Mouse (Mus musculus) heart, adult 8-10 months (tissue): ENCODE measurements around the gene Dop1a. TPM values are rescaled to one million over a fixed set of nuclear protein-coding genes. Genes with fewer than 3 reads are reported as not detected.
"Not testable (repeated sequence)": the region's sequence is repeated elsewhere in the genome, so short reads cannot be mapped to it uniquely, and the experiment has no call there.

Source experiments
- DNase-seq: peaks from one replicate; pipeline ENCODE4 v3.0.0; 2022; ENCODE audit warnings: low spot score
- total RNA-seq, 4 experiments: library from RNA; stranded (reverse); gene quantifications; 2 replicates each; pipeline ENCODE4 v1.2.4; 2022

The Dop1a gene
- total RNA-seq, 4 experiments from 2014 or later = 15.6 to 20.0 (median 18.1) TPM

GRCm38 (mm10) chr9:86575178-86575577 lies 108.2 kb downstream of the Dop1a start:
- DNase-seq = no peak

- DNase-seq = no peak
Measured at GRCm38 (mm10) chr9:86579657-86580056, 112.7 kb downstream of the Dop1a start.

- DNase-seq = peak; percentile 71
Measured at GRCm38 (mm10) chr9:86583740-86584139, 116.8 kb downstream of the Dop1a start.

- DNase-seq = no peak
Measured at GRCm38 (mm10) chr9:86587019-86587795, 120.3 kb downstream of the Dop1a start.

- DNase-seq = no peak
Measured at GRCm38 (mm10) chr9:86592676-86593668, 126.0 kb downstream of the Dop1a start.

- not testable (repeated sequence) for DNase-seq
Measured at GRCm38 (mm10) chr9:86594357-86594767, 127.4 kb downstream of the Dop1a start.

GRCm38 (mm10) chr9:86596983-86597382 lies 130.0 kb downstream of the Dop1a start:
- DNase-seq = not testable (repeated sequence)

- no peak for DNase-seq
Measured at GRCm38 (mm10) chr9:86599723-86600303, 132.9 kb downstream of the Dop1a start.

Other genes starting within 250 kb of the Dop1a start
- 1 to 10 TPM; 1.8 to 2.5 (median 2.3) TPM for gene Ube2cbp, start 2.2 kb upstream of the Dop1a start, total RNA-seq
- gene Pgm3, start 104.7 kb downstream of the Dop1a start, total RNA-seq = 1 to 10 TPM; 5.9 to 8.5 (median 7.0) TPM
- under 1 TPM; 0.57 to 0.97 (median 0.64) TPM for gene Rwdd2a, start 104.8 kb downstream of the Dop1a start, total RNA-seq
- gene Me1, start 228.8 kb downstream of the Dop1a start, total RNA-seq = 100 to 1,000 TPM; 113 to 144 (median 120) TPM